Mouse (Mus musculus) fibroblast of lung, adult 2 months (primary cell): Measurements from ENCODE around the gene Kpna7.
"Not testable (repeated sequence)": the region's sequence is repeated elsewhere in the genome, so short reads cannot be mapped to it uniquely, and the experiment has no call there.

Source experiments
- DNase-seq: peaks from one replicate; pipeline ENCODE4 v3.0.0-alpha.2; 2011; ENCODE audit warnings: low read depth

Kpna7 gene

GRCm38 (mm10) chr5:145083632-145084451 is at the start of gene Kpna7, which contains the start of gene Arpc1a:
Gene Kpna7 (minus strand): TSS chr5:145084030.
Gene Arpc1a (plus strand): TSS chr5:145083830.
- peak; percentile 87 for DNase-seq

GRCm38 (mm10) chr5:145133275-145133674 is 49.4 kb upstream of the Kpna7 start:
- DNase-seq, result not testable (repeated sequence)

GRCm38 (mm10) chr5:145130995-145131394 is 47.2 kb upstream of the Kpna7 start:
- DNase-seq, result no peak

GRCm38 (mm10) chr5:145130191-145130590 is 46.4 kb upstream of the Kpna7 start:
- peak; percentile 72 for DNase-seq

- not testable (repeated sequence) for DNase-seq
These were observed 45.9 kb upstream of the Kpna7 start for GRCm38 (mm10) chr5:145129773-145130172.

- no peak for DNase-seq
These were observed 45.3 kb upstream of the Kpna7 start for GRCm38 (mm10) chr5:145129124-145129523.

GRCm38 (mm10) chr5:145126580-145126979 is 42.8 kb upstream of the Kpna7 start:
- DNase-seq, result no peak

GRCm38 (mm10) chr5:145123396-145123795 is 39.6 kb upstream of the Kpna7 start:
- DNase-seq, result no peak

- DNase-seq, result no peak
These were observed 37.1 kb upstream of the Kpna7 start for GRCm38 (mm10) chr5:145120921-145121320.

- no peak for DNase-seq
These were observed 35.6 kb upstream of the Kpna7 start for GRCm38 (mm10) chr5:145119385-145119784.

GRCm38 (mm10) chr5:145118461-145118860 is 34.6 kb upstream of the Kpna7 start:
- no peak for DNase-seq

- DNase-seq, result no peak
These were observed 34.2 kb upstream of the Kpna7 start for GRCm38 (mm10) chr5:145118005-145118404.

- DNase-seq, result peak; percentile 65
These were observed 33.1 kb upstream of the Kpna7 start for GRCm38 (mm10) chr5:145116916-145117315.

GRCm38 (mm10) chr5:145116316-145116715 is 32.5 kb upstream of the Kpna7 start:
- peak; percentile 91 for DNase-seq

- DNase-seq, result no peak
These were observed 31.9 kb upstream of the Kpna7 start for GRCm38 (mm10) chr5:145115736-145116135.

- DNase-seq, result no peak
These were observed 31.0 kb upstream of the Kpna7 start for GRCm38 (mm10) chr5:145114606-145115473.

GRCm38 (mm10) chr5:145114071-145114605 is 30.3 kb upstream of the Kpna7 start, which contains the start of gene Arpc1b:
Gene Arpc1b (plus strand): TSS chr5:145114215.
- no peak for DNase-seq

GRCm38 (mm10) chr5:145113416-145113815 is 29.6 kb upstream of the Kpna7 start:
- no peak for DNase-seq

- DNase-seq, result no peak
These were observed 28.7 kb upstream of the Kpna7 start for GRCm38 (mm10) chr5:145112566-145112965.

- DNase-seq, result no peak
These were observed 26.6 kb upstream of the Kpna7 start for GRCm38 (mm10) chr5:145110401-145110800.

- DNase-seq, result no peak
These were observed 22.0 kb upstream of the Kpna7 start for GRCm38 (mm10) chr5:145105694-145106275.

- no peak for DNase-seq
These were observed 20.5 kb upstream of the Kpna7 start for GRCm38 (mm10) chr5:145104328-145104727.
